Mouse (Mus musculus) mature B cell (primary cell): ENCODE measurements around the gene Sar1a.

ENCODE experiments used
- in situ Hi-C: fragments of 300-500 bp; cut with MboI; formaldehyde crosslinking; loops from 2 replicates; pipeline ENCODE4 v1.14.3; 2019

The Sar1a gene

GRCm38 (mm10) chr10:61680015-61680913 is at the start of gene Sar1a:
Sar1a (plus strand) TSS chr10:61680299.
- in situ Hi-C loops: loop anchor here (25.0 kb wide), 1 partner anchor 218 kb away; the partner anchor contains the start of gene Eif4ebp2

GRCm38 (mm10) chr10:61632445-61632844 is 47.7 kb upstream of the Sar1a start:
- in situ Hi-C loops: no loop called here

DNA sequence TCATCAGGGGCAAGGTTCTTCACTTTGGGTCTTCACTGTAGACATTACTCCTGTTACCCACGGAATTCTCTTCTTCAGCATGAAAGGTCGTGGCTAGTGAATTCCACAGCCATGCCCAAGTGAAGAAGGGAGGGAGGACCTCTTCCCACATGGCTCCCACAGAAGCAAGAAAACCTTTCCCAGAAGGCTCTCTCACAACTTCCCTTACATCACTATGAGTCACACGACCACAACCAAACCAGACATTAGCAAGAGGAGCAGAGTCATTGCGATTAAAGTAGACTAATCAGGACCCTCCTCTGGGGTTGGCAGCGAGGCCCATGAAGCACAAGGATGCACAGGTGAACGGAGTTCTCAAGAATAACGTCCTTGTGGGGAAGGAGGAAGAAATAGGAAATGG is 43.0 kb upstream of the Sar1a start:
- in situ Hi-C loops: no loop called here

- in situ Hi-C loops: no loop called here
Measured at GRCm38 (mm10) chr10:61640363-61640762, 39.7 kb upstream of the Sar1a start.

DNA sequence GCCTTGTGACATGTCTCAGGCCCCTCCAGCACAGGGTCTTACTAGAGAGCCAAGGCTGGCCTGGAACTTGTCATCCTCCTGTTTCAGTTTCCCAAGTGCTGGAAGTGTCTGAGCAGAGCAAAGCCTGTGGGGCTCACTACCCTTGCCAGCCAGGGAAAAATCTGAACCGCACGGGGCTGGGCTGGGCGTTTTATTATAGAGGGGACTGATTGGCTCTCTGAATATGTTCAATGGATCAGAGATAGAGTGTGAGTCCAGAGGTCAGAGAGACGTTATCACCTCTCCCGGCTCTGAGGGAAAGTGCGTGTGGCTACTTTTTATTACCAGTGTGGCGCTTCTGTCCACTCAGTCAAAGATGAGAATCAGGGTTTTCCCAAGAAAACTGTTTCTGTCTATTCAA is 33.5 kb upstream of the Sar1a start:
- in situ Hi-C loops: loop anchor here (5.0 kb wide), 1 partner anchor 34 kb away; no protein-coding TSS in a partner anchor

GRCm38 (mm10) chr10:61647790-61648736 is 32.0 kb upstream of the Sar1a start, which contains the start of gene Ppa1:
Ppa1 (plus strand) TSS chr10:61648552.
- in situ Hi-C loops: loop anchor here (5.0 kb wide), 1 partner anchor 36 kb away; no protein-coding TSS in a partner anchor

DNA sequence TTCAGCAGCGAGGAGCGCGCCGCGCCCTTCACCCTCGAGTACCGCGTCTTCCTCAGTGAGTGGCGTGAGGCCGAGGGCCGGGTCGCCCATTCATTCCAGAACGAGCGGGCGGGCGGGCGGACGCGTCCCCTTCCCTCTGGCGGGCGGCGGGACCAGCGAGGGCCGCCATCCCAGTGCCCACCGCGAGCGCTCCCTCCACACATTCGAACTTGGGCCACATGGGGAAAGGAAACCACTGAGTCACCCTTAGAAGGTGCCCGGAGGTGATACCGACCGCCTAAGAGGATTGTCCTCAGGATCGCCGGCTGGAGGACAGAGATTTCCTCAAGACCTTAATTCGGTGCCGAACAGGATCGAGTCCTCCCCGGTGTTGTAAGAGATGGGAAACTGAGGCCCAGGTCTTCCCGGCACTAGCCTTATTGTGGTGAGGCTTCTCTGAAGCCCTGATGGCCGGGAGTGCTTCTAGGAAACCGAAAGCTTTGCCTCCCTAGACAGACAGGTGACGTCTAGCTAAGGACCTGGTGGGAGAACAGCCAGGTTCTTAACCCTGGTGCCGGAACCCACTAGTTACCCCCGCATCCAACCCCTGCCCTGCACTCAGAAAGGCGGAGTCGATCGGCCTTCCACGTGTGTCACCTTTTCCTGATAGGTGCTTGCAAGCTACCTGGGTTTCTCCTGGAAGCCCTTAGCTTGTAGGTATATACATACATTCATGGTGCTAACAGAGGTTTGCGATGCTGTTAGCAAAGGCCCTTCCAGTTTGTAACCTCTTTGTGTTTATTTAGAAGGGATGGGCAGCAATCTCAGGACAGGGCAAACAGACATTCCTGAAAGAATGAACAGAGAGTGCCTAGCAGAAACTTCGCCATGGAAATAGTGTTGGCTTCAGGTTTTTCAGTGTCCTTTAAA is 31.1 kb upstream of the Sar1a start:
- in situ Hi-C loops: loop anchor here (5.0 kb wide), 1 partner anchor 37 kb away; no protein-coding TSS in a partner anchor

- in situ Hi-C loops: no loop called here
Measured at GRCm38 (mm10) chr10:61654105-61654504, 26.0 kb upstream of the Sar1a start.

DNA sequence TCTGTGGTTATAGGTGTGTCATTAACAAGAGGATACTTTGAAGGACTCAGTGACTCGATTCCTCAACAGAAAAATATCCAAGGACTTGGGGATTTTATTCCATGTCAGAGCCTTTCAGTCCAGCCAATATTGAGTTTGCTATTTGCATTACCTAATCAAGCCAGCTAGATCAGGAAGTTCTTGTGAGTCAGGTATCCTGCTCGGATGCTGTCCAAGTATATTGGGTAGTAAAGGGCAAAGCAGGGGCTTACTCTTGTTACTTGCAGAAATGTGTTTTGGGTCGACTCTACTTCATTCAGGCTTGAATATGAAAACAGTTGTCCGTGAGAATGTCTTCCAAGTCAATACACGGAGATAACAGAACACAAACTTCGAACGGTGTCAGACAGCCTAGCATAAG is 25.4 kb upstream of the Sar1a start:
- in situ Hi-C loops: no loop called here

- in situ Hi-C loops: no loop called here
Measured at GRCm38 (mm10) chr10:61655188-61655587, 24.9 kb upstream of the Sar1a start.

DNA sequence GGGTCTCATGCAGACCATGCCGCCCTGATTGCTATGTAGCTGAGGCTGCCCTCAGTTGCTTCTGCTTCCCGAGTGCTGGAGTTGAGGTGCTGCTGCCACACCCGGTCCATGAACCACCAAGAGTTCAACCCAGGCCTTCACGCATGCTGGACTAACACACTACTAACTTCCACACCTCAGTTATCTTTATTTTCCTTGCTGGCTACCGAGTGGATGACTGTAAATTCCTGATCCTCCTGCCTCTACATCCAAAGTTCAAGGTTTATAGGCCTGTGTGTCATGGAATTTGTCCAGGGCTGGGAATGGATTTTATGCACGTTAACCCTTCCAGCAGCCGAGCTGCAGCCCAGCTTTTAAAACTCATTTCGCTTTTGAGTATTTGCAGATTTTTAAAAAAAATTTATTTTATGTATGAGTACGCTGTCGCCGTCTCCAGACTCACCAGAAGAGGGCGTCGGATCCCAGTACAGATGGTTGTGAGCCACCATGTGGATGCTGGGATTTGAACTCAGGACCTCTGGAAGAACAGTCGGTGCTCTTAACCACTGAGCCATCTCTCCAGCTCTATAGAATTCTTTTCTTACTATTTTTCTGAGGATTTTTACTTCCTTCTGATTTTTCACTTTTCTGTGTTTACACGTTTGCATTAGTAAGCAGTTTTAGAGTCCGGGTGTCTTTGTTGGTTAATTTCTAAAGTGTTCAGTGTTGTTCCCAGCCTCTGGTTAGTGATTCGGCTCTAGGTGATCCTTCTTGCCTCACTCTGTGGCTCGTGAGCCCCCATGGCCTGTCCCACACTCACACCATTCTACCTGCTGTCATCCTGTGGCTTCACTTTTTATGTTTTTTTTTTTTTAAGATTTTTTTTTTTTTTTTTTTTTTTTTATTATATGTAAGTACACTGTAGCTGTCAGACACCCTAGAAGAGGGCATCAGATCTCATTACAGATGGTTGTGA is 22.9 kb upstream of the Sar1a start:
- in situ Hi-C loops: no loop called here

- in situ Hi-C loops: no loop called here
Measured at GRCm38 (mm10) chr10:61657985-61658384, 22.1 kb upstream of the Sar1a start.

GRCm38 (mm10) chr10:61661887-61662286 is 18.2 kb upstream of the Sar1a start:
- in situ Hi-C loops: no loop called here

GRCm38 (mm10) chr10:61662391-61662988 is 17.6 kb upstream of the Sar1a start:
- in situ Hi-C loops: no loop called here

DNA sequence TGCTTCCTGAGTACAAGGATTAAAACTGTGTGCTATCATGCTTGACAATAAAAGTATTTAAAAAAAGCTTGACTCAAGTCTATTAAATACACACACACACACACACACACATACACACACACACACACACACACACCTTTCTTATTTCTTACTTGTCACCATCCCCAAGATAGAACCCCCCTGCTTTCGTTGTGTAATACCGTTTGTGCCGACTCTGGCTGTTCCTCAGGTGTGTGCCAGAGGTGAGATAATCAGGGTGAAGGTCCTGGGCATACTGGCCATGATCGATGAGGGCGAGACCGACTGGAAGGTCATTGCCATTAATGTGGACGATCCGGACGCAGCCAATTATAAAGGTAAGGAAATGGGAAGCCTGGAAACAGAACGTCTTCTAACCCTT is 15.0 kb upstream of the Sar1a start:
- in situ Hi-C loops: no loop called here

DNA sequence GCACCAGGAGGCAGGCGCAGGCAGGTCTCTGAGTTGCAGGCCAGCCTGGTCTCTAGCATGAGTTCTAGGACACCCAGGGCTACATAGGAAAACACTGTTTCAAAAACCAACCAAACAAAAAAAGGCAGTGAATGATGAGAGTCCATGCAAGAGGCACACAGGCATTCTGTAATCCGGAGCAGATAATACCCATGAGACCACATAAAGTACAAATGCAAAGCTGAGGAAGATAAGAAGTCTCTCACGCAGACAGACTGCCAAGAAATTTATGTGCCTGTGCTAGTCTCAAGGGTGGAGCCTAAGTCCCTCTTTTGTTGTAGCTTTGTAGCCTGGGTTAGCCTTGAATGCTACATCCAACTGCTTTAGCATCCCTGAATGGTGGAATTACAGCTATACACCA is 14.4 kb upstream of the Sar1a start:
- in situ Hi-C loops: no loop called here

DNA sequence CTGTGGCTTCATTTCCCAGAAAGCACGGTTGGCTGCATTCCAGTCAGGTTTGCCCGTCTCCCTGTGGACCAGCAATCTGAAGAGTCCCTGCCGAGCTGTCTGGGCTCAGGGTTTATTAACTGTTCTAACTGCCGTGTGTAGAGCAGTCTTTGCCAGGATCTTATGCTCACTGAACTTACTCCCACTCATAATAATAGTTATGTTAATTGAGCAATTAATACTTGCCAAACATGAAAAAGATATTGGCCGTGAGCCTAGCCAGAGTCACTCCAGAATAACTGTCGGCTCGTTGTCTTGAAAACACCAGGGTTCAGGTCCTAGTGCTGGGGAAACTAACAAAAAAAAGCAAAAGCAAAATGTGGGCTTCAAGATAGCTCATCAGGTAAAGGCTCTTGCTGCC is 10.8 kb upstream of the Sar1a start:
- in situ Hi-C loops: no loop called here

DNA sequence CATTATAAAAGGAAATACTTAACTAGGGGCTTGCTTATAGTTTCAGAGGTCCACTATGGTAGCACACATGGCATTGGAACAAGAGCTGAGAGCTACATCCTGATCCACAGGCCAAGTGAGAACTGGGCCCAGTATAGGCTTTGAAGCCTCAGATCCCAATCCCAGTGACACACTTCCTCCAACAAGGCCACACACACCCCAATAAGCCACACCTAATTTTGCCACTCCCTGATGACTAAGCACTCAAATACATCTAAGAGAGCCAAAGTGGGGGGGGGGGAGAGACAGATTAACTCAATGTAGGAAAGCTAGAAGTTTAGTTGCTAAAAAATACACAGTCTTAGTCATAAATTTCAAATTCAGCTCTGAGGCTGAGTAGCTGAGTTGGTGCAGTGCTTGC is 10.2 kb upstream of the Sar1a start:
- in situ Hi-C loops: no loop called here

DNA sequence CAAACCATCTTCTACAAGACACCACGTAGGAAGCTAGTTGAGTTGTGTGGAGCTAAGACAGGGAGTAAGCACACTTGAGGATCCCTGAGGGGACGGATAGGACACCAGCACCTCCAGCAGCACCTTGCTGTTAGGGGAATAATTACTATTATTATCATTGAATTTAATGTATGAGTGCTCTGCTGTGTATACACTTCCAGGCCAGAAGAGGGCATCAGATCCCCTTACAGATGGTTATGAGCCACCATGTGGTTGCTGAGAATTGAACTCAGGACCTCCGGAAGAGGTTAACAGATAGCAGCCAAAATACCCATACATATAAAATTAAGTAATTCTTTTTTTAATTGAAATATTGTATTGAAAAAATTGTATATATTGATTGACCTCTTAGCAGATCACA is 9.3 kb upstream of the Sar1a start:
- in situ Hi-C loops: no loop called here

- in situ Hi-C loops: loop anchor here (25.0 kb wide), 1 partner anchor 214 kb away; the partner anchor contains the start of gene Eif4ebp2
Measured at GRCm38 (mm10) chr10:61675935-61676334, 4.2 kb upstream of the Sar1a start.
